Mouse (Mus musculus) mammary gland, adult 2 months (tissue): ENCODE data around the gene Paqr5. TPM values are rescaled to one million over a fixed set of nuclear protein-coding genes. Genes with fewer than 3 reads are reported as not detected.

Experiments used
- polyA plus RNA-seq: library from polyadenylated mRNA; depleted of rRNA; stranded (reverse); fragments of >200 nt; gene quantifications from 2 replicates; pipeline ENCODE4 v1.2.3, GENCODE M21; 2012; ENCODE audit warnings: low replicate concordance; rRNA removed

Paqr5 gene
- polyA plus RNA-seq = 2.8 and 6.5 TPM in 2 replicates

GRCm38 (mm10) chr9:62026600-62026999 lies at the start of gene Paqr5:
Gene Paqr5 (minus strand): TSS chr9:62026856.

DNA sequence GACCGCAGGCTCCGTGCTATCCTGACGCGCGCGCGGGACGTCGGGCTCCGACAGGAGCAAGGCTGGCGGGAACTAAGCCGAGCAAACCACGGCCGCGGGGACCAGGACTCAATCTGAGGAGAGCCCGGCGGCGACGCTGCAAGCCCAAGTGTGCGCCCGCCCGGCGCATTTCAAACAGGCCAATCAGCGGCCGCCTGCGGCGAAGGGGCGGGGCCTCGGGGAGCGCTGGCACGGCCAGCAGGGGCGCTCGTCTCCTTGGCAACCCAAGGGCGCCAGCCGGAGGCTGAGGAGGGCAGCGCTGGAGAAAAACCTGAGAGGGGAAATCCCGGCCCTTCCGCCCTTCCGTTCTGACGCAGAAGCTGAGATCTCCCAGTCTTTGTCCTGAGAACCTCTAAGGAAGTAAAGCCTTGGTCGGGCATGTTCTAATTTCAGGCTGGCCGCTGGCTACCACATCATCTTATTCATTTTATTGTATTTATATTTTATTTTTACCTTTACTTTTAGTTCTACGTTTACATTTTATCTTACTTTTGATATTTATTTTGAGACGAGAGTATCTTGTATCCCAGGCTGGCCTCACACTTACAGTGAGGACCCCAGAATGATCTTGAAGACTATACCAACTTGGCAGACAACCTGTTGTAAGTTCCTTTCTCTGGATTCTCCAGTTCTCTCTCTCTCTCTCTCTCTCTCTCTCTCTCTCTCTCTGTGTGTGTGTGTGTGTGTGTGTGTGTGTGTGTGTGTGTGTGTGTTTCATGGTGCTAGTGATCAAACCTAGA lies 79.8 kb downstream of the Paqr5 start, which contains the start of gene Kif23:
Gene Kif23, minus strand, starts transcription at position 152 of the 779 bp plus-strand sequence.

GRCm38 (mm10) chr9:61914203-61914916 lies 112.3 kb downstream of the Paqr5 start, which contains the start of gene Rplp1:
Gene Rplp1 (minus strand): TSS chr9:61914542.

Other genes starting within 250 kb of the Paqr5 start
- 7,169 and 9,974 TPM in 2 replicates for gene Rplp1, start 112.3 kb downstream of the Paqr5 start, polyA plus RNA-seq
- 0.99 and 2.1 TPM in 2 replicates for gene Kif23, start 80.1 kb downstream of the Paqr5 start, polyA plus RNA-seq
- gene Glce, start 95.8 kb upstream of the Paqr5 start, polyA plus RNA-seq = 2.6 and 7.0 TPM in 2 replicates